Mouse (Mus musculus) bone marrow macrophage, adult 2 months (primary cell): Measurements from ENCODE around the gene Hpcal4.

Experiments used
- CTCF ChIP-seq: IDR thresholded peaks from 2 replicates; pipeline ENCODE4 v1.5.1; 2012; ENCODE audit warnings: low read depth, mild to moderate bottlenecking, low read length, moderate library complexity
- POLR2A ChIP-seq: IDR thresholded peaks from 2 replicates; pipeline ENCODE4 v1.6.1; 2012; ENCODE audit warnings: mild to moderate bottlenecking, low read depth, low read length, borderline replicate concordance

GRCm38 (mm10) chr4:123207337-123207736 lies 24.3 kb downstream of the Hpcal4 start:
- TF ChIP-seq CTCF (no peak), POLR2A (no peak)
